23 mouse cellular contexts compared by ENCODE assay signal in genomic region chr3:79683529-79683928, GRCm38 (mm10). TPM values are rescaled to one million over a fixed set of nuclear protein-coding genes. Genes with fewer than 3 reads are reported as not detected.
"Had no signal": no experiment of that assay in that cellular context is flagged by ENCODE, and none has a peak within 500 bp of the region (broad histone marks: within the 10 kb centered on the region; RNA-seq: fewer than 3 reads in every experiment).

No protein-coding gene starts in this region.

- H3K4me3 ChIP-seq: limb, embryonic 12.5 days; limb, embryonic 15.5 days; midbrain, embryonic 12.5 days; midbrain, embryonic 15.5 days; neural tube, embryonic 12.5 days; neural tube, embryonic 15.5 days had no signal

- H3K9ac ChIP-seq: limb, embryonic 12.5 days; limb, embryonic 15.5 days; liver, embryonic 14.5 days; liver, postnatal 0 days; lung, embryonic 14.5 days; midbrain, embryonic 12.5 days; midbrain, embryonic 15.5 days; neural tube, embryonic 12.5 days; neural tube, embryonic 15.5 days had no signal

- H3K27me3 ChIP-seq: limb, embryonic 12.5 days; limb, embryonic 15.5 days; midbrain, embryonic 12.5 days; midbrain, embryonic 15.5 days; neural tube, embryonic 12.5 days; neural tube, embryonic 15.5 days had no signal

- H3K27ac ChIP-seq: limb, embryonic 12.5 days; limb, embryonic 15.5 days; liver, embryonic 14.5 days; macrophage; midbrain, embryonic 12.5 days; midbrain, embryonic 15.5 days; neural tube, embryonic 12.5 days; neural tube, embryonic 15.5 days; stomach, postnatal 0 days had no signal

- ATAC-seq: liver, postnatal 0 days; lung, postnatal 0 days; midbrain, embryonic 15.5 days had no signal

- H3K36me3 ChIP-seq: limb, embryonic 12.5 days; limb, embryonic 15.5 days; midbrain, embryonic 12.5 days; midbrain, embryonic 15.5 days; neural tube, embryonic 12.5 days; neural tube, embryonic 15.5 days had no signal

- H3K4me2 ChIP-seq: limb, embryonic 12.5 days; limb, embryonic 15.5 days; liver, embryonic 11.5 days; lung, embryonic 14.5 days; midbrain, embryonic 12.5 days; midbrain, embryonic 15.5 days; neural tube, embryonic 12.5 days; neural tube, embryonic 15.5 days had no signal

- DNase-seq: kidney, postnatal 14 days; kidney, postnatal 4 days; left cerebral cortex, postnatal 4 days; liver, postnatal 0 days; lung, embryonic 14.5 days; right cerebral cortex, adult 18-20 months; right cerebral cortex, postnatal 14 days; right cerebral cortex, postnatal 4 days; thymus, adult 2 months; thymus, postnatal 14 days; thymus, postnatal 4 days had no signal

- H3K9me3 ChIP-seq: limb, embryonic 12.5 days; limb, embryonic 15.5 days; midbrain, embryonic 12.5 days; midbrain, embryonic 15.5 days; neural tube, embryonic 12.5 days; neural tube, embryonic 15.5 days had no signal

- H3K4me1 ChIP-seq: limb, embryonic 12.5 days; limb, embryonic 15.5 days; midbrain, embryonic 15.5 days; neural tube, embryonic 15.5 days had no signal

RNA-seq across cellular contexts. Expression of gene Rxfp1, which starts 54.2 kb away (rescaled TPM):
- polyA plus RNA-seq: macrophage; midbrain, embryonic 12.5 days; stomach, embryonic 14.5 days; stomach, postnatal 0 days had no signal
